Mouse (Mus musculus) ES-Bruce4 (cell line): ENCODE data around the gene Cyb561d1. TPM values are rescaled to one million over a fixed set of nuclear protein-coding genes. Genes with fewer than 3 reads are reported as not detected.
A peak's percentile ranks its signal among the peaks of the same experiment; 100 is the strongest.

Experiments used
- H3K27ac ChIP-seq: 2 replicates; pipeline ENCODE4 v1.5.1; 2012; ENCODE audit warnings: low read length, inconsistent platforms; ENCODE audit not compliant: insufficient read depth
- H3K27me3 ChIP-seq: 2 replicates; pipeline ENCODE4 v1.6.1; 2012; ENCODE audit warnings: mild to moderate bottlenecking, low read length, inconsistent platforms; ENCODE audit not compliant: control insufficient read depth, poor library complexity, insufficient read depth, severe bottlenecking
- H3K36me3 ChIP-seq: 2 replicates; pipeline ENCODE4 v1.6.1; 2012; ENCODE audit warnings: inconsistent platforms, mild to moderate bottlenecking, low read length, moderate library complexity; ENCODE audit not compliant: control insufficient read depth, poor library complexity, insufficient read depth, severe bottlenecking
- H3K4me1 ChIP-seq: one replicate; pipeline ENCODE4 v1.8.1; 2011; ENCODE audit warnings: low read length; ENCODE audit not compliant: control insufficient read depth, insufficient read depth
- H3K4me3 ChIP-seq: 2 replicates; pipeline ENCODE4 v1.5.1; 2011; ENCODE audit warnings: low read depth, mild to moderate bottlenecking, low read length
- H3K9ac ChIP-seq: 2 replicates; pipeline ENCODE4 v1.6.1; 2012; ENCODE audit warnings: low read depth, mild to moderate bottlenecking, inconsistent platforms; ENCODE audit not compliant: poor library complexity, severe bottlenecking
- H3K9me3 ChIP-seq: replicated peaks from 2 replicates; pipeline ENCODE4 v1.6.1; 2012; ENCODE audit warnings: mild to moderate bottlenecking, low read length, inconsistent platforms; ENCODE audit not compliant: control insufficient read depth, poor library complexity, insufficient read depth, severe bottlenecking
- CTCF ChIP-seq: IDR thresholded peaks from one replicate; pipeline ENCODE4 v1.8.1; 2011; ENCODE audit warnings: low read depth, low read length
- EP300 ChIP-seq: IDR thresholded peaks from 2 replicates; pipeline ENCODE4 v1.6.1; 2011; ENCODE audit warnings: low read depth, low read length; ENCODE audit not compliant: insufficient read depth
- POLR2A ChIP-seq: IDR thresholded peaks from one replicate; pipeline ENCODE4 v1.8.1; 2011; ENCODE audit warnings: low read length; ENCODE audit not compliant: insufficient read depth
- polyA plus RNA-seq: library from polyadenylated mRNA; stranded (reverse); fragments of >200 nt; gene quantifications from 2 replicates; pipeline ENCODE4 v1.2.4, GENCODE M21; 2011; ENCODE audit warnings: low read depth; ENCODE audit not compliant: missing spikeins, insufficient read depth, insufficient read length

Cyb561d1 gene
- polyA plus RNA-seq, 1 experiment, result 3.7 TPM

GRCm38 (mm10) chr3:108199231-108199630, 1.8 kb downstream of the Cyb561d1 start:
- no peak overlapping the region for H3K9ac ChIP-seq
- H3K27ac ChIP-seq, result no peak overlapping the region
- no peaks in the 10 kb centered on the region for H3K27me3 ChIP-seq
- H3K4me3 ChIP-seq, result no peak overlapping the region
- H3K36me3 ChIP-seq, result no peaks in the 10 kb centered on the region
- no peaks in the 10 kb centered on the region for H3K9me3 ChIP-seq
- TF ChIP-seq POLR2A, result no peak
- no peak for TF ChIP-seq CTCF
- no peak for TF ChIP-seq EP300
- no peaks in the 10 kb centered on the region for H3K4me1 ChIP-seq

GRCm38 (mm10) chr3:108197066-108197497, 3.9 kb downstream of the Cyb561d1 start:
- H3K27me3 ChIP-seq, result no peaks in the 10 kb centered on the region
- H3K9me3 ChIP-seq, result no peaks in the 10 kb centered on the region
- H3K9ac ChIP-seq, result no peak overlapping the region
- H3K27ac ChIP-seq, result no peak overlapping the region
- H3K4me3 ChIP-seq, result peak overlapping the region; percentile 17
- TF ChIP-seq POLR2A (no peak), CTCF (peak; percentile 9), EP300 (no peak)
- peaks cover 1% of the 10 kb centered on the region for H3K4me1 ChIP-seq
- no peaks in the 10 kb centered on the region for H3K36me3 ChIP-seq

DNA sequence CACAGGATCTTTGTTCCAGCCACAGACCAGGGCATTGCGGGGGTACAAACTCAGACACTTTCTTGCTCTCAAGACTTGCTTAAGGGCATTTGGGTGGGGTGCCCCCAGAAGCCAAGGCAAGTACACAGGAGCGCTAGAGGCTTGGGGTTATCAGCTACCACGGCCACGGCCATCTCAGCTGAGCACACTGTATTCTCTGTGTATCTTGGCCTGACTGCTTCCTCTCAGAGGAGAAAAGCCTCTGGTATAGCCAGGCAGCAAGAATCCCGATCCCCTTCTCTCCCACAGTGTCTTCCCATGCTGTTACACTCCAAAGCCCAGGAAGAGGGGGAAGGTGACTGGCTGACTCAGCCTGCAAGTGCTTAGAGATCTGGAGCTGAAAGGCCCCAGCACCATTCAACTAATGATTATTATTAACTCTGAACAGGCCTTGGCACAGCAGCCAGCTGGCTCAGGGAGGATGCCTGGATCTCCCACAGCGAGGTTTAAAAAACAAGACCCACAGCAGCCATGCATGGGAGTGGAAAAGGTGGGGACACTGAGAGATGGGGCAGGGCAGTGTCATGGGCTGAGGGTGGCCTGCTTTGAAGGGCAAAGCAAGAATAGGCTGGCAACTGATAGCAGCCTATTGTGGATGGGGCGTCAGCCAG, 4.9 kb downstream of the Cyb561d1 start:
- Histone ChIP-seq H3K4me3 (no peak overlapping the region), H3K27ac (no peak overlapping the region), H3K27me3 (no peaks in the 10 kb centered on the region), H3K9me3 (no peaks in the 10 kb centered on the region), H3K4me1 (peaks cover 1% of the 10 kb centered on the region), H3K36me3 (no peaks in the 10 kb centered on the region), H3K9ac (no peak overlapping the region)
- TF ChIP-seq POLR2A (no peak), EP300 (no peak), CTCF (no peak)

DNA sequence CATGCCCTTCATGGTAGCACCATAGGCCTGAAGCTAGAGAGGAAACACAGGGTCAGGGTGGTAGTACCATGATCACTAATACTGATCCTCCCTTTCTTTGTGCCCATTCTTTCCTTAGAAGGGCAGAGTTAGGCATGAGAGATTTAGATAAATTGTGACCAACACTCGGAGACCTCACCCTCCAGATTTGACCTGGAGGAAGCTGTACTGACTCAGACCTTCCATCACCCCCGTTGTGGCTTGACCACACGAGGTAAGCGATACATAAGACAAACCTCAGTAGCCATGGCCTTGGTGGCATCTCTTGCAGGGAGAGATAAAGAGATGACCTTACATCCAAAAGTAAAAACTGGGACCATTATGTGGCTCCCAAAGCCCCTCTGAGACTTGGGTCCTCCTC, 5.7 kb downstream of the Cyb561d1 start:
- H3K27me3 ChIP-seq, result no peaks in the 10 kb centered on the region
- H3K36me3 ChIP-seq, result no peaks in the 10 kb centered on the region
- TF ChIP-seq POLR2A (no peak), CTCF (no peak), EP300 (no peak)
- peaks cover 1% of the 10 kb centered on the region for H3K4me1 ChIP-seq
- no peaks in the 10 kb centered on the region for H3K9me3 ChIP-seq
- no peak overlapping the region for H3K9ac ChIP-seq
- no peak overlapping the region for H3K27ac ChIP-seq
- no peak overlapping the region for H3K4me3 ChIP-seq

GRCm38 (mm10) chr3:108193686-108194085, 7.3 kb downstream of the Cyb561d1 start:
- no peak overlapping the region for H3K4me3 ChIP-seq
- H3K9me3 ChIP-seq, result no peaks in the 10 kb centered on the region
- no peaks in the 10 kb centered on the region for H3K27me3 ChIP-seq
- no peak overlapping the region for H3K9ac ChIP-seq
- TF ChIP-seq EP300 (no peak), CTCF (no peak), POLR2A (no peak)
- H3K27ac ChIP-seq, result no peak overlapping the region
- peaks cover 1% of the 10 kb centered on the region for H3K4me1 ChIP-seq
- no peaks in the 10 kb centered on the region for H3K36me3 ChIP-seq

GRCm38 (mm10) chr3:108189897-108190296, 11.1 kb downstream of the Cyb561d1 start:
- Histone ChIP-seq H3K27me3 (no peaks in the 10 kb centered on the region), H3K9me3 (no peaks in the 10 kb centered on the region), H3K4me1 (peaks cover 1% of the 10 kb centered on the region), H3K36me3 (no peaks in the 10 kb centered on the region), H3K27ac (no peak overlapping the region), H3K4me3 (no peak overlapping the region), H3K9ac (no peak overlapping the region)
- TF ChIP-seq POLR2A (no peak), EP300 (no peak), CTCF (no peak)
